Mouse (Mus musculus): ENCODE measurements at regions not wholly inside any gene's neighbourhood (a gene's known extent, or its start where the extent isn't known, plus 50 kb on each side); places are given as distances from the start of the nearest gene placed in this dataset.

DNA sequence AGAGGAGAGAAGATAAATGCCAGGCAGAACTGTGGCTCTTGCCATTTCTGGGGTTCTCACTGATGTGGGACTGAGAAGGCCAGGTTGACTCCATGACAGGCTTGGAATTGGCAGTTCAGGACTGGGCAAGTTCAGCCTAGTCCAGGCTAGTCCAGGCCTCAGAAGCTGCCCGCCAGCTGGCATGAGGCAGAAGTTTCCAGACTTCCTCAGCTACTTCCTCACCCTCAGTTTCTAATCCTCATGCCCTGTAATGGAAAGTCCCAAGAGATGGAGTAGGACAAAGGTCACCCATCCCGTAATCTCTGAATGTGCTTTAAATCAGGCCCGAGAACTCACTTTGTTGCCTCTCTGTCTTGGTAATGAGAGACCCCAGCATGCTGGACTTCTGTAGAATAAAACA lies 58.6 kb upstream of the Prok2 start:
- Histone ChIP-seq H3K4me1 (ENCODE audit: control insufficient read depth in 1 of 2, insufficient read depth in 2 of 2, low read length in 2 of 2) (no peaks in the 10 kb centered on the region), H3K9ac (ENCODE audit: control insufficient read depth, low read depth, low read length, poor library complexity, severe bottlenecking) (no peak overlapping the region), H3K4me3 (ENCODE audit: control insufficient read depth in 1 of 2, insufficient read depth in 1 of 2, low read depth in 2 of 2, low read length in 2 of 2) (no peak overlapping the region), H3K36me3 (ENCODE audit: control insufficient read depth in 1 of 2, insufficient read depth in 2 of 2, low read length in 2 of 2) (no peaks in the 10 kb centered on the region), H3K79me2 (ENCODE audit: control insufficient read depth, insufficient read depth, low read length, poor library complexity) (no peaks in the 10 kb centered on the region), H3K9me3 (replicated peaks; ENCODE audit: insufficient read depth, low read length) (no peaks in the 10 kb centered on the region), H3K27ac (ENCODE audit: control insufficient read depth, low read depth, low read length) (no peak overlapping the region), H3K27me3 (ENCODE audit: control insufficient read depth in 1 of 2, insufficient read depth in 2 of 2, low read length in 2 of 2) (no peaks in the 10 kb centered on the region)
- no peak for TF ChIP-seq MAZ (IDR thresholded peaks at IDR 0.05; ENCODE audit: low read depth, low read length)
- no peak for TF ChIP-seq ZMIZ1 (IDR thresholded peaks at IDR 0.05; ENCODE audit: low read depth, low read length)
- no peak for TF ChIP-seq UBTF (IDR thresholded peaks at IDR 0.05; ENCODE audit: borderline replicate concordance, insufficient read depth, low read depth, low read length)
- TF ChIP-seq KAT2A (conservative IDR thresholded peaks at IDR 0.05; ENCODE audit: low read depth, low read length): no peak
- no peak for DNase-seq (ENCODE audit: low read depth, low spot score)

DNA sequence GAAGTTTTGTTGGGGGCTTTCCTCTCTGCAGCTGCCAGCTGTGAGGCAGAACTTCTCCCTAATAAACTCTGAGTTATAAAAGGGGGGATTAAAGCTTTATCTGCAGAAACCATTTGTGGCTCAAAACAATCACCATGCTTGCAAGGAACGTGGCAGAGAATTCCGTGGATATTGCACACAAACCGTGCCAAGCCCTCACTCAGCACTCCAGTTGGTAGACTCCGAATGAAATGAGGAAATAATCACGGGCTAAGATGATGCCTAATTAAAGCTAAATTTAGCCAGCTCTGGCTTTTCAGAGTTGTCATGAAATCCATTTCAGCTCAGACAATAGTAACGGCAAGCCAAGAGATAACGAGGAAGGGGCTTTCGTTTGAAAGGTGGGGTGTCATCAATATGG lies 58.1 kb upstream of the Prok2 start:
- Histone ChIP-seq H3K79me2 (ENCODE audit: control insufficient read depth, insufficient read depth, low read length, poor library complexity) (no peaks in the 10 kb centered on the region), H3K27me3 (ENCODE audit: control insufficient read depth in 1 of 2, insufficient read depth in 2 of 2, low read length in 2 of 2) (no peaks in the 10 kb centered on the region), H3K27ac (ENCODE audit: control insufficient read depth, low read depth, low read length) (no peak overlapping the region), H3K36me3 (ENCODE audit: control insufficient read depth in 1 of 2, insufficient read depth in 2 of 2, low read length in 2 of 2) (no peaks in the 10 kb centered on the region), H3K9ac (ENCODE audit: control insufficient read depth, low read depth, low read length, poor library complexity, severe bottlenecking) (no peak overlapping the region), H3K9me3 (replicated peaks; ENCODE audit: insufficient read depth, low read length) (no peaks in the 10 kb centered on the region), H3K4me3 (ENCODE audit: control insufficient read depth in 1 of 2, insufficient read depth in 1 of 2, low read depth in 2 of 2, low read length in 2 of 2) (no peak overlapping the region), H3K4me1 (ENCODE audit: control insufficient read depth in 1 of 2, insufficient read depth in 2 of 2, low read length in 2 of 2) (no peaks in the 10 kb centered on the region)
- no peak for DNase-seq (ENCODE audit: low read depth, low spot score)
- TF ChIP-seq POLR2AphosphoS5 (IDR thresholded peaks at IDR 0.05; ENCODE audit: borderline replicate concordance, low read depth, low read length): no peak
- no peak for TF ChIP-seq NRF1 (IDR thresholded peaks at IDR 0.05; ENCODE audit: insufficient read depth, low read depth, low read length, poor library complexity, severe bottlenecking)
- no peak for TF ChIP-seq MYB (IDR thresholded peaks at IDR 0.05; ENCODE audit: low read depth, low read length)
- no peak for TF ChIP-seq ZMIZ1 (IDR thresholded peaks at IDR 0.05; ENCODE audit: low read depth, low read length)
- TF ChIP-seq MAX (IDR thresholded peaks at IDR 0.05; ENCODE audit: low read length): no peak
- TF ChIP-seq GABPA (IDR thresholded peaks at IDR 0.05; ENCODE audit: low read depth, low read length): no peak
- no peak for TF ChIP-seq POLR2A (IDR thresholded peaks at IDR 0.05; ENCODE audit: control insufficient read depth in 1 of 2, insufficient read depth in 1 of 2, low read depth in 1 of 2, low read length in 2 of 2, poor library complexity in 1 of 2)
- TF ChIP-seq MYC (IDR thresholded peaks at IDR 0.05; ENCODE audit: low read depth, low read length): no peak
- no peak for TF ChIP-seq NELFE (IDR thresholded peaks at IDR 0.05; ENCODE audit: low read depth, low read length)
- TF ChIP-seq GATA1 (IDR thresholded peaks at IDR 0.05; ENCODE audit: low read depth, low read length): no peak
- TF ChIP-seq SMC3 (IDR thresholded peaks at IDR 0.05; ENCODE audit: low read depth, low read length): no peak

GRCm38 (mm10) chr6:99782996-99783395 lies 56.8 kb upstream of the Prok2 start:
- no peak overlapping the region for H3K4me3 ChIP-seq (ENCODE audit: control insufficient read depth in 1 of 2, insufficient read depth in 1 of 2, low read depth in 2 of 2, low read length in 2 of 2)
- peak; percentile 51 for DNase-seq (ENCODE audit: low read depth, low spot score)
- no peaks in the 10 kb centered on the region for H3K4me1 ChIP-seq (ENCODE audit: control insufficient read depth in 1 of 2, insufficient read depth in 2 of 2, low read length in 2 of 2)
- H3K9ac ChIP-seq (ENCODE audit: control insufficient read depth, low read depth, low read length, poor library complexity, severe bottlenecking): no peak overlapping the region
- H3K36me3 ChIP-seq (ENCODE audit: control insufficient read depth in 1 of 2, insufficient read depth in 2 of 2, low read length in 2 of 2): no peaks in the 10 kb centered on the region
- no peaks in the 10 kb centered on the region for H3K79me2 ChIP-seq (ENCODE audit: control insufficient read depth, insufficient read depth, low read length, poor library complexity)
- no peaks in the 10 kb centered on the region for H3K9me3 ChIP-seq (replicated peaks; ENCODE audit: insufficient read depth, low read length)
- H3K27me3 ChIP-seq (ENCODE audit: control insufficient read depth in 1 of 2, insufficient read depth in 2 of 2, low read length in 2 of 2): no peaks in the 10 kb centered on the region
- peak; percentile 43 for TF ChIP-seq SMC3 (IDR thresholded peaks at IDR 0.05; ENCODE audit: low read depth, low read length)
- no peak for TF ChIP-seq POLR2AphosphoS2 (IDR thresholded peaks at IDR 0.05; ENCODE audit: low read length)
- TF ChIP-seq NRF1 (IDR thresholded peaks at IDR 0.05; ENCODE audit: insufficient read depth, low read depth, low read length, poor library complexity, severe bottlenecking): no peak
- TF ChIP-seq POLR2A (IDR thresholded peaks at IDR 0.05; ENCODE audit: control insufficient read depth in 1 of 2, insufficient read depth in 1 of 2, low read depth in 1 of 2, low read length in 2 of 2, poor library complexity in 1 of 2): no peak
- TF ChIP-seq USF2 (IDR thresholded peaks at IDR 0.05; ENCODE audit: borderline replicate concordance in 1 of 2, insufficient read depth in 1 of 2, low read depth in 1 of 2, low read length in 2 of 2): no peak
- no peak for TF ChIP-seq RCOR1 (IDR thresholded peaks at IDR 0.05; ENCODE audit: low read depth, low read length)
- no peak for TF ChIP-seq EP300 (IDR thresholded peaks at IDR 0.05; ENCODE audit: low read depth in 1 of 2, low read length in 2 of 2)
- no peak for TF ChIP-seq MAFK (IDR thresholded peaks at IDR 0.05; ENCODE audit: borderline replicate concordance, low read depth, low read length)
- peak; percentile 36; the same call in 1 of the 2 replicates for TF ChIP-seq GATA1 (IDR thresholded peaks at IDR 0.05; ENCODE audit: low read depth, low read length)
- TF ChIP-seq MAX (IDR thresholded peaks at IDR 0.05; ENCODE audit: low read length): no peak
- TF ChIP-seq CTCF (IDR thresholded peaks at IDR 0.05 in 2 of 3, conservative IDR thresholded peaks at IDR 0.05 in 1 of 3; ENCODE audit: control insufficient read depth in 1 of 3, insufficient read depth in 1 of 3, low read depth in 2 of 3, low read length in 3 of 3, poor library complexity in 1 of 3, severe bottlenecking in 1 of 3): peak; percentile 34 to 61 (median 50)
- TF ChIP-seq TAL1 (IDR thresholded peaks at IDR 0.05; ENCODE audit: low read length): no peak
- TF ChIP-seq JUND (IDR thresholded peaks at IDR 0.05; ENCODE audit: low read depth, low read length): no peak
- TF ChIP-seq BHLHE40 (IDR thresholded peaks at IDR 0.05; ENCODE audit: borderline replicate concordance, low read depth, low read length): no peak
- TF ChIP-seq RAD21 (IDR thresholded peaks at IDR 0.05; ENCODE audit: low read depth, low read length): peak; percentile 36
- no peak for TF ChIP-seq USF1 (IDR thresholded peaks at IDR 0.05; ENCODE audit: low read depth, low read length)
- TF ChIP-seq TBP (IDR thresholded peaks at IDR 0.05; ENCODE audit: low read depth, low read length): no peak
- no peak overlapping the region for H3K27ac ChIP-seq (ENCODE audit: control insufficient read depth, low read depth, low read length)

Data from MEL (cell line).